Mouse (Mus musculus): ENCODE measurements around the gene Cyba. TPM values are rescaled to one million over a fixed set of nuclear protein-coding genes. Genes with fewer than 3 reads are reported as not detected.

The Cyba gene
- polyA plus RNA-seq, 1 experiment from 2014 or later: 220 TPM

- H3K4me1 ChIP-seq (ENCODE audit: insufficient read depth): peaks cover 52% of the 10 kb centered on the region
- no peak overlapping the region for H3K4me3 ChIP-seq (ENCODE audit: low read depth, low read length)
- DNase-seq: no peak
- H3K9me3 ChIP-seq (ENCODE audit: low read length): no peaks in the 10 kb centered on the region
- H3K4me2 ChIP-seq (ENCODE audit: low read depth, low read length): no peak overlapping the region
- no peak for TF ChIP-seq EP300 (IDR thresholded peaks at IDR 0.05; ENCODE audit: low read depth)
- TF ChIP-seq CTCF (IDR thresholded peaks at IDR 0.05; ENCODE audit: low read depth): no peak
- no peak overlapping the region; the same call in 1 of the 2 replicates for H3K9ac ChIP-seq (replicated peaks)
- no peak overlapping the region for H3K27ac ChIP-seq (ENCODE audit: low read depth)
- no peak for ATAC-seq
- WGBS (ENCODE audit: insufficient replicate concordance): 66% methylated on average over 8 of the region's 8 CpGs
- H3K36me3 ChIP-seq (replicated peaks; ENCODE audit: insufficient read depth, low read length): peaks cover 12% of the 10 kb centered on the region
- H3K27me3 ChIP-seq (ENCODE audit: insufficient read depth, low read length): peaks cover 23% of the 10 kb centered on the region
Observed at GRCm38 (mm10) chr8:122462510-122462909, 29.8 kb upstream of the Cyba start.

- no peak overlapping the region for H3K4me3 ChIP-seq (ENCODE audit: low read depth, low read length)
- ATAC-seq: no peak
- H3K9me3 ChIP-seq (ENCODE audit: low read length): no peaks in the 10 kb centered on the region
- peaks cover 3% of the 10 kb centered on the region; the same call in 1 of the 2 replicates for H3K36me3 ChIP-seq (replicated peaks; ENCODE audit: insufficient read depth, low read length)
- H3K4me1 ChIP-seq (ENCODE audit: insufficient read depth): peaks cover 52% of the 10 kb centered on the region
- H3K4me2 ChIP-seq (ENCODE audit: low read depth, low read length): no peak overlapping the region
- H3K27ac ChIP-seq (ENCODE audit: low read depth): no peak overlapping the region
- no peak for TF ChIP-seq EP300 (IDR thresholded peaks at IDR 0.05; ENCODE audit: low read depth)
- TF ChIP-seq CTCF (IDR thresholded peaks at IDR 0.05; ENCODE audit: low read depth): no peak
- H3K27me3 ChIP-seq (ENCODE audit: insufficient read depth, low read length): peaks cover 23% of the 10 kb centered on the region
- no peak overlapping the region for H3K9ac ChIP-seq (replicated peaks)
- DNase-seq: no peak
- 64% methylated on average over 11 of the region's 11 CpGs for WGBS (ENCODE audit: insufficient replicate concordance)
Observed at GRCm38 (mm10) chr8:122461473-122462148, 28.9 kb upstream of the Cyba start.

GRCm38 (mm10) chr8:122460524-122461472, 28.1 kb upstream of the Cyba start, which contains the start of gene Snai3:
Gene Snai3 (minus strand): TSS chr8:122460733.
- Histone ChIP-seq H3K9ac (replicated peaks) (no peak within 1 kb of the TSS; the same call in 1 of the 2 replicates), H3K27me3 (ENCODE audit: insufficient read depth, low read length) (peaks cover 23% of the 10 kb centered on the region), H3K9me3 (ENCODE audit: low read length) (no peaks in the 10 kb centered on the region), H3K4me2 (ENCODE audit: low read depth, low read length) (peak within 1 kb of the TSS; percentile 63), H3K4me3 (ENCODE audit: low read depth, low read length) (peak within 1 kb of the TSS; percentile 31), H3K4me1 (ENCODE audit: insufficient read depth) (peaks cover 52% of the 10 kb centered on the region), H3K27ac (ENCODE audit: low read depth) (no peak within 1 kb of the TSS; the same call in 1 of the 2 replicates), H3K36me3 (replicated peaks; ENCODE audit: insufficient read depth, low read length) (0 out of 2 replicates have a peak, but pooled peaks cover 2% of the 10 kb centered on the region)
- ATAC-seq (peak; percentile 86), DNase-seq (peak; percentile 82)
- TF ChIP-seq CTCF (IDR thresholded peaks at IDR 0.05; ENCODE audit: low read depth) (no peak), EP300 (IDR thresholded peaks at IDR 0.05; ENCODE audit: low read depth) (no peak)
- WGBS (ENCODE audit: insufficient replicate concordance): 4% methylated on average over 56 of the region's 56 CpGs

- H3K9ac ChIP-seq (replicated peaks): no peak overlapping the region
- ATAC-seq (no peak), DNase-seq (no peak)
- H3K4me2 ChIP-seq (ENCODE audit: low read depth, low read length): peak overlapping the region; percentile 63
- no peak overlapping the region for H3K27ac ChIP-seq (ENCODE audit: low read depth)
- no peaks in the 10 kb centered on the region for H3K36me3 ChIP-seq (replicated peaks; ENCODE audit: insufficient read depth, low read length)
- peak overlapping the region; percentile 31 for H3K4me3 ChIP-seq (ENCODE audit: low read depth, low read length)
- 23% methylated on average over 7 of the region's 7 CpGs for WGBS (ENCODE audit: insufficient replicate concordance)
- no peak for TF ChIP-seq EP300 (IDR thresholded peaks at IDR 0.05; ENCODE audit: low read depth)
- H3K4me1 ChIP-seq (ENCODE audit: insufficient read depth): peaks cover 52% of the 10 kb centered on the region
- no peaks in the 10 kb centered on the region for H3K9me3 ChIP-seq (ENCODE audit: low read length)
- H3K27me3 ChIP-seq (ENCODE audit: insufficient read depth, low read length): peaks cover 23% of the 10 kb centered on the region
Observed at GRCm38 (mm10) chr8:122459990-122460389, 27.3 kb upstream of the Cyba start.

- 50% methylated on average over 6 of the region's 6 CpGs for WGBS (ENCODE audit: insufficient replicate concordance)
- Histone ChIP-seq H3K4me2 (ENCODE audit: low read depth, low read length) (0 out of 2 replicates have a peak overlapping the region, but pooled peaks have one; percentile 63), H3K4me3 (ENCODE audit: low read depth, low read length) (no peak overlapping the region), H3K36me3 (replicated peaks; ENCODE audit: insufficient read depth, low read length) (no peaks in the 10 kb centered on the region), H3K9ac (replicated peaks) (no peak overlapping the region), H3K9me3 (ENCODE audit: low read length) (no peaks in the 10 kb centered on the region), H3K27me3 (ENCODE audit: insufficient read depth, low read length) (peaks cover 23% of the 10 kb centered on the region), H3K27ac (ENCODE audit: low read depth) (no peak overlapping the region), H3K4me1 (ENCODE audit: insufficient read depth) (peaks cover 50% of the 10 kb centered on the region)
- ATAC-seq (no peak), DNase-seq (no peak)
- no peak for TF ChIP-seq EP300 (IDR thresholded peaks at IDR 0.05; ENCODE audit: low read depth)
- TF ChIP-seq CTCF (IDR thresholded peaks at IDR 0.05; ENCODE audit: low read depth): peak; percentile 52
Observed at GRCm38 (mm10) chr8:122459218-122459900, 26.6 kb upstream of the Cyba start.

All from liver, postnatal 0 days (tissue).